Mouse (Mus musculus): ENCODE data around the gene Mtmr6.
"Not testable (repeated sequence)": the region's sequence is repeated elsewhere in the genome, so short reads cannot be mapped to it uniquely, and the experiment has no call there.

Mtmr6 gene

DNA sequence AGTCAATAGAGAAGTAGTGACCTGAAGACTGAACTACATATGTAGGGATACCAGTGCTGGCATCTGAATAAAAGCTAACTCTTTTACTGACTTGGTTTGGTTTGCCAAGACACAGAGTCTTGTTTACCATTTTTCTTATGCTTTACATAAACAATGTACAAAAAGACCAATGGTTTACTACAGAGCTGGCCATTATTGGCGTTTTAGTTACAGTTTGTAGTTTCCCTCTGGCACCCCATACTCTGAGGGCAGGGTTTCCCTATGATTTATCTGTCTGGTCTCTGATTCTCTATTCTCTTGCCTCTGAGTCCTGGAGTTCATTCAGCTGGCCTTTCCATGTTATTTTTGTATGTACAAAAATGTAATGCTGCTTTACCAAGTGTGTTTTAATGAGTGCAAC, 30.5 kb downstream of the Mtmr6 start:
- DNase-seq (ENCODE audit: low spot score) = no peak

GRCm38 (mm10) chr14:60300224-60300991, 35.4 kb downstream of the Mtmr6 start:
- DNase-seq (ENCODE audit: low spot score) = no peak

GRCm38 (mm10) chr14:60301024-60301423, 36.0 kb downstream of the Mtmr6 start:
- DNase-seq (ENCODE audit: low spot score) = no peak

DNA sequence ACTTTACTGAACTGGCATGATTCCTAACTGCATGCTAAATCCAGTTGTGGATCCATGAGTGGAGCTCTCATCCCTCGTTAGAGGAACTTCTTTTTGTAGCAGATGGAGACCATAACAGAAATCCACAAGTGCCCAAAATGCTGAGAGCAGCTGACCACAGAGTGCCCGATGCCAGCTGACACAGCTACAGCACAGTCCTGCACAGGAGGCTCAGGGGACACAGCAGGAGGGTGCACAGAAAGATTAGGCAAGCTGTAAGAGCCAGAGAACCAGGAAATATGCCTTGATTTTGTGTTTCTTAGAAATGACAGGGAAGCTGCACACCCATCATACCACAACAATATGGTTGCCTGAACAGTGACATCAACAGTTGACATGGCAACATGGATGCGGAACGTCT, 37.4 kb downstream of the Mtmr6 start:
- DNase-seq (ENCODE audit: low spot score) = no peak

- DNase-seq (ENCODE audit: low spot score) = no peak
These were observed 39.6 kb downstream of the Mtmr6 start for GRCm38 (mm10) chr14:60304441-60305220.

- DNase-seq (ENCODE audit: low spot score) = no peak
These were observed 43.1 kb downstream of the Mtmr6 start for GRCm38 (mm10) chr14:60308113-60308512.

DNA sequence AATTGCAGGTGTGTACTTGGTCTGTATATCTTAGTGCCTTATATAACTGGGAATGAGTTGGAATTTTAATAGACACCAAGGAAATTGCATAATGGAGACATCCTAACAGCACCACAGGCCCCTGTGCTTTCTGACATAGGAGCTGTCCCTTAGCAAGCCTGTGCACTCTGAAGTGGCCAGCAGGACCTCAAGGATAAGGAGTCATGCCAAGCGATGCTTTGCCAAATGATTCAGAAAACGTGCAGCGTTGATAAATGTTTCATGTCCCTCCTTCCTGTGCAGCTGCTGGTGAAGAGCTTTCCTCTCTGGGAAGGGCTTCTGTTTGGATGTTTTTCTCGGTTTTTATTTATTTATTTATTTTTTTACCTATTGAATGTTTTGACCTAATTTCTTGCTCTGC, 45.7 kb downstream of the Mtmr6 start:
- no peak for DNase-seq (ENCODE audit: low spot score)

DNA sequence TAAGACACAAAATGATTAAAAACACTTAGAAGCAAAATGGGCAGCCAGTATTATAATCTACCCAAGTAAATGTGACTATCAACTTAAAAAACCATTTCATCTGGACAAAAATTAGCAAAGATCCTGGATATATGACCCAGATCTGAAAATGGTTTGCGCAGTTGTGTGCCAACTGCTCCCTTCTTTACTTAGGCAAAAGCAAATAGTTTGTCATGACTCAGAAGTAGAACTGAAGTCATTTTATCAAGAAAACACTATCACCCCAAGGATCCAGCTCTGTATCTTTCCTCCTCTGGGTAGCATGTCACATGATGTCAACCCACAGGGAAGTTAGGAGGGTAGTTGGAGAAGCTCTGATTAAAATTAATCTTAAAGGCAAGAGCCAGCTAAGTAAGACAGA, 54.2 kb downstream of the Mtmr6 start:
- DNase-seq (ENCODE audit: low spot score) = no peak

DNA sequence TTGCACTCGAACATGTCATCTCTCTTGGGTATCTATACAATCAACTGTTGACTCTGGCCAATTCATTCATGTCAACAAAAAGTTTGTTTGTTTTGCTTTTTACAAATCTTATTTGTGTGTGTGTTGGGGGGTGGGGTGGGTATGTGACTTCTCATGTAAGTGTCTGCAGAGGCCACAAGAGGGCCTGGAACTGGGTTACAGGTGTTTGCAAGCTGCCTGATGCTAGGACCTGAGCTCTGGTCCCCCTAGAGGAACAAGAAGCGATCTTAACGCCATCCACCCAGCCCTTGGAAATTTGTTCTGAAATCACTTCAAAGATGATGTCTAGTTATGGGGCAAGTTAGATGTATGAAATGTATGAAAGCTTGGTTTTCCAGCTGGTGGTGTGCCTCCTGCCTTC, 55.8 kb downstream of the Mtmr6 start:
- no peak for DNase-seq (ENCODE audit: low spot score)

GRCm38 (mm10) chr14:60340001-60340400, 75.0 kb downstream of the Mtmr6 start:
- not testable (repeated sequence) for DNase-seq (ENCODE audit: low spot score)

- DNase-seq (ENCODE audit: low spot score) = no peak
These were observed 75.5 kb downstream of the Mtmr6 start for GRCm38 (mm10) chr14:60340570-60340969.

DNA sequence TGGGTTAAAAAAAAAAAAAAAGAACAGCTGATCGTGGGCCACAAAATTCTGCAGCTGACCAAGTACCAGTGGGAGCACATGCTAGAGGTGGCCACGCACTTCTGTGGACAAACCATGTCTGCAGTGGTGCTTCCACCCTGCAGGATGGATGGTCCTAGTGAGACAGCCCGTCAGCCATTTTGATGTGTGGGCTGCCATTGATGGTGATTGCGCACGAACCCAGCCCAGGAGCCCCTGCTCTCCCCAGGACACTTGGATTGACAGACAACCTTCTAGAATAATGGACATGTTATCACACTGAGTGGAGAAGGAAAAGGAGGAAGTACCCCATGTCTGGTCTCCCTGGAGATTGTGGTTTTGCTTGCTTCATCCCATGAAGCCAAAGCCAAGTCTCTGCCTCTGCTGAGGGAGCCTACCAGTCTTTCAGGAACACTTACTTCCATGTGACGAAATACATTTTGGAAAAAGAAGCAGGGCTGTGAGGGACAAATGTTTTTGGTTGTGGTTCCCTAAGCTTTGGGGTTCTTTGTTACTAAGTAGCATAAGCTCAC, 80.4 kb downstream of the Mtmr6 start:
- no peak for DNase-seq (ENCODE audit: low spot score)
